Mouse (Mus musculus) granulocyte monocyte progenitor cell, adult 5-6 weeks (primary cell): ENCODE data around the gene Gm6164. TPM values are rescaled to one million over a fixed set of nuclear protein-coding genes. Genes with fewer than 3 reads are reported as not detected.
"Not testable (repeated sequence)": the region's sequence is repeated elsewhere in the genome, so short reads cannot be mapped to it uniquely, and the experiment has no call there.

ENCODE experiments used
- ATAC-seq: replicated peaks from 2 replicates; pipeline ENCODE4 v1.8.0; 2016; ENCODE audit warnings: mild to moderate bottlenecking, moderate TSS enrichment, inconsistent platforms; ENCODE audit not compliant: poor library complexity, severe bottlenecking
- total RNA-seq, 2 experiments: library from RNA; stranded (forward) in 1 of 2; stranded (reverse) in 1 of 2; fragments of 200-712, 200-1000 nt in 1 of 2; fragments of >200 nt in 1 of 2; fragmentation: Nextera tagmentation in 1 of 2; gene quantifications; 2 replicates each; pipeline ENCODE4 v1.2.3; 2014 to 2017

Gm6164 gene
- total RNA-seq (2014; fragmentation: Nextera tagmentation) (not detected in 2 replicates), total RNA-seq (2017) (not detected in 2 replicates)

GRCm38 (mm10) chr7:20205507-20205906 lies at the start of gene Gm6164:
Gene Gm6164, minus strand, starts transcription at chr7:20205607.
- ATAC-seq: not testable (repeated sequence)

GRCm38 (mm10) chr7:20233728-20234127 lies 28.3 kb upstream of the Gm6164 start, which contains the start of gene Gm4498:
Gene Gm4498, minus strand, starts transcription at chr7:20233828.
- not testable (repeated sequence) for ATAC-seq

GRCm38 (mm10) chr7:20193410-20193809 lies 12.0 kb downstream of the Gm6164 start, which contains the start of gene Vmn1r95:
Gene Vmn1r95, plus strand, starts transcription at chr7:20193710.
- ATAC-seq: not testable (repeated sequence)

- ATAC-seq: not testable (repeated sequence)
Measured at GRCm38 (mm10) chr7:20168277-20168676, 37.1 kb downstream of the Gm6164 start, which contains the start of gene Vmn1r94. Gene Vmn1r94, minus strand, starts transcription at chr7:20168377.

Other genes with a start within 250 kb of the Gm6164 start
- not detected in 2 replicates for gene Ceacam20, start 240.2 kb downstream of the Gm6164 start, total RNA-seq (2014; fragmentation: Nextera tagmentation)
- gene Ceacam20, start 240.2 kb downstream of the Gm6164 start, total RNA-seq (2017): not detected in 2 replicates
- not detected in 2 replicates for gene Nlrp9b, start 214.1 kb downstream of the Gm6164 start, total RNA-seq (2014; fragmentation: Nextera tagmentation)
- not detected in 2 replicates for gene Nlrp9b, start 214.1 kb downstream of the Gm6164 start, total RNA-seq (2017)
- gene Vmn1r91, start 105.9 kb downstream of the Gm6164 start, total RNA-seq (2014; fragmentation: Nextera tagmentation): not detected in 2 replicates
- gene Vmn1r91, start 105.9 kb downstream of the Gm6164 start, total RNA-seq (2017): not detected in 2 replicates
- gene Gm16442, start 83.0 kb downstream of the Gm6164 start, total RNA-seq (2014; fragmentation: Nextera tagmentation): not detected in 2 replicates
- not detected in 2 replicates for gene Gm16442, start 83.0 kb downstream of the Gm6164 start, total RNA-seq (2017)
- not detected in 2 replicates for gene Vmn1r93, start 66.5 kb downstream of the Gm6164 start, total RNA-seq (2014; fragmentation: Nextera tagmentation)
- not detected in 2 replicates for gene Vmn1r93, start 66.5 kb downstream of the Gm6164 start, total RNA-seq (2017)
- gene Vmn1r94, start 37.2 kb downstream of the Gm6164 start, total RNA-seq (2014; fragmentation: Nextera tagmentation): not detected in 2 replicates
- gene Vmn1r94, start 37.2 kb downstream of the Gm6164 start, total RNA-seq (2017): not detected in 2 replicates
- gene Vmn1r95, start 11.9 kb downstream of the Gm6164 start, total RNA-seq (2014; fragmentation: Nextera tagmentation): not detected in 2 replicates
- not detected in 2 replicates for gene Vmn1r95, start 11.9 kb downstream of the Gm6164 start, total RNA-seq (2017)
- not detected in 2 replicates for gene Gm4498, start 28.2 kb upstream of the Gm6164 start, total RNA-seq (2014; fragmentation: Nextera tagmentation)
- not detected in 2 replicates for gene Gm4498, start 28.2 kb upstream of the Gm6164 start, total RNA-seq (2017)
- gene Gm5890, start 57.2 kb upstream of the Gm6164 start, total RNA-seq (2014; fragmentation: Nextera tagmentation): not detected in 2 replicates
- gene Gm5890, start 57.2 kb upstream of the Gm6164 start, total RNA-seq (2017): not detected in 2 replicates
- gene Gm4133, start 128.5 kb upstream of the Gm6164 start, total RNA-seq (2014; fragmentation: Nextera tagmentation): not detected in 2 replicates
- gene Gm4133, start 128.5 kb upstream of the Gm6164 start, total RNA-seq (2017): not detected in 2 replicates
- gene Gm5728, start 169.8 kb upstream of the Gm6164 start, total RNA-seq (2014; fragmentation: Nextera tagmentation): not detected in 2 replicates
- gene Gm5728, start 169.8 kb upstream of the Gm6164 start, total RNA-seq (2017): not detected in 2 replicates
- gene Vmn1r100, start 212.3 kb upstream of the Gm6164 start, total RNA-seq (2014; fragmentation: Nextera tagmentation): not detected in 2 replicates
- gene Vmn1r100, start 212.3 kb upstream of the Gm6164 start, total RNA-seq (2017): not detected in 2 replicates
- not detected in 2 replicates for gene Vmn1r101, start 237.0 kb upstream of the Gm6164 start, total RNA-seq (2014; fragmentation: Nextera tagmentation)
- gene Vmn1r101, start 237.0 kb upstream of the Gm6164 start, total RNA-seq (2017): not detected in 2 replicates